Mouse (Mus musculus) bone marrow macrophage, adult 2 months (primary cell): ENCODE measurements around the gene Meis1.

Source experiments
- CTCF ChIP-seq: IDR thresholded peaks from 2 replicates; pipeline ENCODE4 v1.5.1; 2012; ENCODE audit warnings: low read depth, mild to moderate bottlenecking, low read length, moderate library complexity
- POLR2A ChIP-seq: IDR thresholded peaks from 2 replicates; pipeline ENCODE4 v1.6.1; 2012; ENCODE audit warnings: mild to moderate bottlenecking, low read depth, low read length, borderline replicate concordance

GRCm38 (mm10) chr11:18912311-18913019, 106.3 kb downstream of the Meis1 start:
- no peak for TF ChIP-seq POLR2A
- no peak for TF ChIP-seq CTCF
